Mouse (Mus musculus): ENCODE measurements around the gene Heatr4.
"Not testable (repeated sequence)": the region's sequence is repeated elsewhere in the genome, so short reads cannot be mapped to it uniquely, and the experiment has no call there.

The Heatr4 gene

GRCm38 (mm10) chr12:83984752-83985151 is at the start of gene Heatr4:
TSS of gene Heatr4 (minus strand) at chr12:83984852.
- no peak for DNase-seq (ENCODE audit: low read depth, low spot score)

GRCm38 (mm10) chr12:84034108-84034507 is 49.5 kb upstream of the Heatr4 start:
- DNase-seq (ENCODE audit: low read depth, low spot score), result no peak

GRCm38 (mm10) chr12:84033302-84033701 is 48.6 kb upstream of the Heatr4 start:
- not testable (repeated sequence) for DNase-seq (ENCODE audit: low read depth, low spot score)

GRCm38 (mm10) chr12:84032854-84033253 is 48.2 kb upstream of the Heatr4 start:
- no peak for DNase-seq (ENCODE audit: low read depth, low spot score)

- peak; percentile 53 for DNase-seq (ENCODE audit: low read depth, low spot score)
These were observed 46.1 kb upstream of the Heatr4 start for GRCm38 (mm10) chr12:84030659-84031332.

GRCm38 (mm10) chr12:84029043-84029442 is 44.4 kb upstream of the Heatr4 start:
- not testable (repeated sequence) for DNase-seq (ENCODE audit: low read depth, low spot score)

- DNase-seq (ENCODE audit: low read depth, low spot score), result not testable (repeated sequence)
These were observed 43.7 kb upstream of the Heatr4 start for GRCm38 (mm10) chr12:84028328-84028727.

- DNase-seq (ENCODE audit: low read depth, low spot score), result no peak
These were observed 41.2 kb upstream of the Heatr4 start for GRCm38 (mm10) chr12:84025888-84026287.

GRCm38 (mm10) chr12:84023052-84023745 is 38.5 kb upstream of the Heatr4 start:
- DNase-seq (ENCODE audit: low read depth, low spot score), result no peak

GRCm38 (mm10) chr12:84022266-84022665 is 37.6 kb upstream of the Heatr4 start:
- DNase-seq (ENCODE audit: low read depth, low spot score), result not testable (repeated sequence)

GRCm38 (mm10) chr12:84020528-84020927 is 35.9 kb upstream of the Heatr4 start:
- not testable (repeated sequence) for DNase-seq (ENCODE audit: low read depth, low spot score)

GRCm38 (mm10) chr12:84013701-84014100 is 29.0 kb upstream of the Heatr4 start:
- DNase-seq (ENCODE audit: low read depth, low spot score), result no peak

- no peak for DNase-seq (ENCODE audit: low read depth, low spot score)
These were observed 28.5 kb upstream of the Heatr4 start for GRCm38 (mm10) chr12:84013130-84013529.

- peak; percentile 54 for DNase-seq (ENCODE audit: low read depth, low spot score)
These were observed 26.8 kb upstream of the Heatr4 start for GRCm38 (mm10) chr12:84011251-84012040.

- DNase-seq (ENCODE audit: low read depth, low spot score), result no peak
These were observed 25.5 kb upstream of the Heatr4 start for GRCm38 (mm10) chr12:84010201-84010600.

GRCm38 (mm10) chr12:84009171-84009965 is 24.7 kb upstream of the Heatr4 start, which contains the start of gene Acot1:
TSS of gene Acot1 (plus strand) at chr12:84009490.
- DNase-seq (ENCODE audit: low read depth, low spot score), result not testable (repeated sequence)

GRCm38 (mm10) chr12:84008729-84009128 is 24.1 kb upstream of the Heatr4 start:
- no peak for DNase-seq (ENCODE audit: low read depth, low spot score)

GRCm38 (mm10) chr12:84008251-84008650 is 23.6 kb upstream of the Heatr4 start:
- no peak for DNase-seq (ENCODE audit: low read depth, low spot score)

GRCm38 (mm10) chr12:84003866-84004265 is 19.2 kb upstream of the Heatr4 start:
- DNase-seq (ENCODE audit: low read depth, low spot score), result no peak

GRCm38 (mm10) chr12:84000418-84000817 is 15.8 kb upstream of the Heatr4 start:
- no peak for DNase-seq (ENCODE audit: low read depth, low spot score)

- not testable (repeated sequence) for DNase-seq (ENCODE audit: low read depth, low spot score)
These were observed 14.6 kb upstream of the Heatr4 start for GRCm38 (mm10) chr12:83999237-83999636.
